Mouse (Mus musculus) kidney, postnatal 36 days (tissue): Measurements from ENCODE around the gene Masp1.

Experiments used
- DNase-seq, 2 experiments: peaks; one replicate each; pipeline ENCODE4 v3.0.0; 2021 to 2022; ENCODE audit warnings: mixed read lengths in 2 of 2

Masp1 gene

DNA sequence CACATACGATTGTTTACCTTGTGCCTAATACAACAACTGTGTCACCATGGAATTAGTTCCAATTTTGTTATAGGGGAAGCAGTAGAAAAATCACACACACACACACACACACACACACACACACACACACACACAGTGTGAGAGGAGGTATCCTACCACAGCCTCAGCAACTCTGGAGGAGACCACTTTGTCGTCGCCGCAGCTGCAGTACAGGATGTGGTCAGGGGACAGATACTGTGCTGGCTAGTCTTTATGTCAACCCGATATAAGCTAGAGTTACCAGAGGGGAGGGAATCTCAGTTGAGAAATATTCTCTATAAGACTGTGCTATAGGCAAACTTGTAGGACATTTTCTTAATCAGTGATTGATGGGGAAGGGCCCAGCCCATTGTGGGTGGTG, 63.3 kb downstream of the Masp1 start:
- no peak for DNase-seq

DNA sequence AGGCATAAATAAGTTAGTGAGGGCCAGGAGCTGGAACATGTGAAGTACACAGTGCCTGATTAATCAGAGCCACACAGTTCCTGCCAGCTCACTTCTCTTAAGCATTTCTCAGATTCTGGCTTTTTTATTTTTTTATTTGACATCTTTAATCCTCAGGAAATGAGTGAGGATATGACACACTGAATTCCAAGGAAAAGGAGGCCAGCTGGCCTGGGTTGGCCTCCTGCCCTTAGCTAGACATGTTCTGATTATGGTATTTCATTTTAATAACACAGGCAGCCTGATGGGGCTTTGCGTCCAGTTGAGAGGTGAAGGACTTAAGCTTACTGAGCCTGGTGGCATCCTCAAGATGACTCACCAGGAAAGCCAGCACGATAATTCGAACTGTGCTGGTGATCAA, 64.1 kb downstream of the Masp1 start:
- DNase-seq, result peak; percentile 44 to 62

GRCm38 (mm10) chr16:23454376-23454775, 66.2 kb downstream of the Masp1 start:
- DNase-seq, result no peak

DNA sequence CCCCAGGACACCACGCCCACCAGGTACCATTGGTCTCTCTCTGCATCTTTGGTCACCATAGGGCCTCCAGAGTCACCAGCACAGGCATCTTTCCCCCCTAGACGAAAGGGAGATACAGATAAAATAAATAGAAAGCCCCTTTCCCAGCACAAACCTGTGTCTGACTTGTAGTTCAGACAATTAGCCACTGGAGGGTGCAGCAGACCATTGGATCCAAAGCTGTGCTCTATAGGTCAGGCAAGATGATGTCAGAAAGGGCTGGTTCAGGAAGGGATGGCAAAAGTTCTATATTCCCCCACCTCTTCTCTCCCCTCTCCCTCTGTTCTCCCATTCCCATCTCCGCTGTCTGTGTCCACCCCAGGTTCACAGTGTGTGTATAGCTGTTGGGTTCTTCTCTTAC, 68.1 kb downstream of the Masp1 start:
- peak; percentile 43 to 68 for DNase-seq

GRCm38 (mm10) chr16:23450816-23451215, 69.8 kb downstream of the Masp1 start:
- no peak for DNase-seq

DNA sequence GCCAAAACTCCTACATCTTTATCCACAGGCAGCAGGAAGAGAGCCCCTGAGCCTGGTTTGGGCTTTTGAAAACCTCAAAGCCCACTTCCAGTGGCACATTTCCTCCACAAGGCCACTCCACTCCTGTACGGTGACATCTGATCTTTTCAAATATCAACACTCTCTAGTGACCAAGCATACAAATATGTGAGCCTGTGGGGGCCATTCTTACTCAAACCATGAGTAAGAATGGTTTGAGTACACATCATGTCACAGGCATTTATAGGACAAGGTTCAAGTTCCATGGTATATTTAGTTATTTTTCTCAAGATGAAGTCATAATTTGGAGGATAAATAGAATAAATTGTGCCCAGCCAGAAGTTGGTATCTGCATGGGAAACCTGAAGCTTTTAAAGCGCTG, 70.7 kb downstream of the Masp1 start:
- DNase-seq, result no peak

DNA sequence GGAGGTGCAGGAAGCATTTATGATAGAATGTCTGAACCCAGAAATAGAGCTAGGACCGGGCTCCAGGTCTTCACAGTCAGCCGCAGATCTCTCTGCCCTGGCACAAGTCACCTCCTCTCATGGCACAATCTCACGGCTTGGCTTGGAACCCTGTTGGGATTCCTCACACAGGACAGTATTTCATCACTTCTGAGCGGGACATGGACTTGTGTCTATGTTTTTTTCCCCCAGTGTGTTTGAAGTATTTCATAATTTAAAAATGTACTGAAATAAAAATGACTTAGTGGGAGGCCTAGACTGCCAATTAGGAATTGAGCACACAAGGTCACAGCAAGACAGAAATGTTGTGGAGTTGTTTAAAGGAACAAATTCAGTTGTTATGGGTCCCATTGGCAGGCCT, 76.4 kb downstream of the Masp1 start:
- DNase-seq, result no peak

DNA sequence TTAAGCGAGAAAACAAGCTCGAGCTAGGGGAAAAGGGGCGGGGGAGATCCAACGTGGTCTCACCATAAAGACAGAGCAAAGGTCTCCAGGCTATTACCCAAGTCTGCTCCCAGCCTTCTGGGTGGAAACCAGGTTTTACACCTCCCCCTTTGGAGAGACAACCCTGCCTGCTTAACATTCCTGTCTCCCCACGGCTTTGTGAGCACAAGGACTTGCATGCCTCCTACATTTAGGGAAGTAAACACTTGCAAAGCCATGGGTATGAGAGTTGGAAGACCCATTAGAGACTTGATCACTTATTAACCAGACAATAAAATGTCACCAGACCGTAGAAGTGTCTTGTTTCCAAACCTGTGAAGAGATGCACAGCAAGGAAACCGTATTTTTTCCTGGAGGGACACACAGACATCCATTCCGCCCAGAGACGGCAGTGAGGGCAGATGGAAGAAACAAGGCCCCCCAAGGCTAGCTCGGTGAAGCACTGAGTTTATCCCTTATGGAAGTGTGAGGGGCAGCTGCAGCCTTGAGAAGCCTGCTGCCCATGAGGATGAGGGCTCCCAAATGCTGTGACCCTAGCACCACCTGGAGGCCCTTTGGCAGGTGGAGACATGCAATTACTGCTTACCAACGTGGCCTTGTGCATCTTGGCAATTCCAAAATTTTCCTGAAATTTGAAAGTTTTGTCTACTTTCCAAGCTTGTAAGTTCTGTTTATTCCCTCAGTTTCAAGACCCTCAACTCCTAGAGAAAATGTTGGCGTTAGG, 83.0 kb downstream of the Masp1 start:
- DNase-seq, result peak in 1 of 2 experiments; percentile 39

GRCm38 (mm10) chr16:23429991-23430390, 90.6 kb downstream of the Masp1 start:
- DNase-seq, result no peak

DNA sequence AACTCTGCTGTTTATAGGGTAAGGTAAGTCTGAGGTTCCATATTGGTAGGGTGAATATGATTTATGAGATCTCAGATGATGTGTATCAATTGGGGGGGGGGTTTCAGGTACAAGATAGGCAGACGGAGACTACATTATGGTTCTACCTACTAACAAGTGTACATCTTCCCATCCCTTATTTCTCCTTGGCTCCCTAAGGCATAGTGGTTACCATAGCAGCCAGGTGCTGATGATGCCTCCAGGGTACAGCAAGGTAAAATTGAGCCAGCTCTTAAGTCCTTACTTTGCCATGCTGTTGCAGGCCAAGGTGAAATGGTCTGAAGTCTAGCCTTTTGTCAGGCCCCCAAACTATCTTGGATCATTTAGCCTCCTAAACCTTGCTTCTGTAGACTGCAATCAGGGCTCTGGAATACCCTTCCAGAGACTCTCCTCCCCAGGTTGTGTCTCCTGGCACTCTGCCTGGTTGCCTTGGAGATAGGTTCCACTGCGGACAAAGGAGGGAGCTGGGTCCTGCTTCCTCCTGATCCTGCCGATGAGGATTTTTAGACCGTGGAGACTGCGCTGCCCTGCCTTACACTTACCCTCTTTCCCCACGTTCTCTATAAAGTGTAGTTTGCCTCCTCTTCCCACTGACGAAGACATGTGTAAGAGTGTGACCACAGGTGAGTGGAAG, 91.8 kb downstream of the Masp1 start, which contains the start of gene Rtp1:
Gene Rtp1, plus strand, starts transcription at position 487 of the 673 bp plus-strand sequence.
- DNase-seq, result no peak

- no peak for DNase-seq
These were observed 92.9 kb downstream of the Masp1 start for GRCm38 (mm10) chr16:23427701-23428100.

- DNase-seq, result no peak
These were observed 96.8 kb downstream of the Masp1 start for GRCm38 (mm10) chr16:23423825-23424224.

- DNase-seq, result peak; percentile 34 to 42
These were observed 101.0 kb downstream of the Masp1 start for GRCm38 (mm10) chr16:23419565-23420085.

GRCm38 (mm10) chr16:23417456-23418240, 103.0 kb downstream of the Masp1 start:
- no peak for DNase-seq

GRCm38 (mm10) chr16:23416657-23417293, 103.8 kb downstream of the Masp1 start:
- DNase-seq, result peak; percentile 17 to 38

GRCm38 (mm10) chr16:23416261-23416656, 104.4 kb downstream of the Masp1 start:
- DNase-seq, result peak in 1 of 2 experiments; percentile 55

DNA sequence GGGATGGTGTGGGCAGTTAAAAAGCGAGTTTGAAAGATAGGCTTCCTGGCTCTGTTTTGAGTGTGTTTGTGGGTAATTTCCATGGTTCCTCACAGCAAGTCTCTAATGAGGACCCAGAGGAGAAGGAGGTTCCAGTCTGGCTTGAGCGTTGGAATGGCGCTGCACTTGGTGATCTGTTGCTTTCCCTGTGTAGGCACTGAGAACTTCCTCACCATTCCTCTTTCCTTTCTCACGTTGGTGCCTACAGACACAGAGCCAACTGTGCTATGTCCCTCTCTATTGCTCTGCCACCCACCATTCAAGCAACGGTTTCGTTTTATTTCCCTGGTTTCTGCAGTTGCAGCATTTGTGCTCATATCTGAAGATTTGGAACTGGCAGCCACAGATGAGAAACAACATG, 107.7 kb downstream of the Masp1 start:
- DNase-seq, result no peak

- peak; percentile 67 to 88 for DNase-seq
These were observed 117.4 kb downstream of the Masp1 start for GRCm38 (mm10) chr16:23403008-23403755.

DNA sequence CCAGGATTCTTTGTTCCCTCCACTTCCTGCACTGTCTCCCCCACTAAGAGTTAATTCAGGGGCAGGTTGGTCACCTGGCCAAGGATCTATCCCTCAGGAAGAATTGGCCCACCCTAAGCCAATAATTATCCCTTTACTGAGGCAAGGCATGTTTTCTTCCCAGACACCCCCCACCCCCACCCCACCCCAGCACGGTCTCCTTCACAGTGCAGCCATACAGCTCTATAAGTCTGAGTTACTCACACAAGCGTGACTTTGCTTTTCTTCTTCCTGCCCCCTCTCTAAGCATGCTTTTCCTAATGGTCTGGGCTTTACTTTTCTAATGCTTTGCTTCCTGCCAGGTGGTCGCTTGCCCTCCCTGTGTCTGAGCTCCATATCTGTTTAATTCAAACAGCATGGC, 118.7 kb downstream of the Masp1 start:
- DNase-seq, result no peak

DNA sequence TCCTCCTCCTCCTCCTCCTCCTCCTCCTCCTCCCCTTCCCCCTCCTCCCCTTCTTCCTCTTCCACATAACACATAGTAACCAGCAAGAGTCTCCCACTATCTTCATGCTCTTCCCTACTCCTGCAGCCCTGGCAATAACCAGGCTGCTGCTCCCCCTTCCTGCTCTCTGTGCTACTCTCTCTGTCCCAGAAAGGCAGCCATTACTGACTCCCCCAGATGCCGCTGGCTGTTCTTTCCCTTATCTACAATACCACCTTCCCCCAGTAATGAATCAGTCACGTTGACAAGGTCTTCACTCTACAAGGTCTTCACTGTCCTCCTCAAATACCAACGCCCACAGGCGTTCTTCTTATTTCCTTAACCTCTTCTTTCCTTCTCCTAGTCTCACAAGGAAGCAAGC, 119.2 kb downstream of the Masp1 start:
- no peak for DNase-seq
